Mouse (Mus musculus) cortical plate, adult 2 months (tissue): ENCODE measurements around the gene Nos3.

Source experiments
- CTCF ChIP-seq: fragments of 200-500 bp; IDR thresholded peaks from 2 replicates; pipeline ENCODE4 v1.5.1; 2011; ENCODE audit warnings: mild to moderate bottlenecking, control low read depth, low read length; ENCODE audit not compliant: insufficient read depth; ENCODE audit errors: extremely low read depth
- POLR2A ChIP-seq: fragments of 200-500 bp; IDR thresholded peaks from 2 replicates; pipeline ENCODE4 v1.6.1; 2011; ENCODE audit warnings: mild to moderate bottlenecking, low read length, control low read depth; ENCODE audit not compliant: insufficient read depth; ENCODE audit errors: extremely low read depth

GRCm38 (mm10) chr5:24352251-24352859 lies 12.3 kb upstream of the Nos3 start:
- TF ChIP-seq POLR2A (no peak), CTCF (no peak)
